Mouse (Mus musculus) midbrain, embryonic 12.5 days (tissue): ENCODE data around the gene Gm4969. TPM values are rescaled to one million over a fixed set of nuclear protein-coding genes. Genes with fewer than 3 reads are reported as not detected.

Experiments used
- ATAC-seq: fragments of 200-750 bp; cut with Nextera tagmentation; 2 replicates; pipeline ENCODE4 v1.8.0; 2017; ENCODE audit warnings: low read depth, moderate TSS enrichment, moderate library complexity; ENCODE audit not compliant: low FRiP score
- H3K27ac ChIP-seq: fragments of 300-500 bp; sonication (generic); replicated peaks from 2 replicates; pipeline ENCODE4 v1.5.1; 2016; ENCODE audit warnings: mild to moderate bottlenecking
- H3K27me3 ChIP-seq: fragments of 300-500 bp; sonication (generic); 2 replicates; pipeline ENCODE4 v1.6.1; 2016; ENCODE audit warnings: mild to moderate bottlenecking
- H3K36me3 ChIP-seq: fragments of 300-500 bp; sonication (generic); 2 replicates; pipeline ENCODE4 v1.6.1; 2016
- H3K4me1 ChIP-seq: fragments of 300-500 bp; sonication (generic); 2 replicates; pipeline ENCODE4 v1.6.1; 2016
- H3K4me2 ChIP-seq: fragments of 300-500 bp; sonication (generic); replicated peaks from 2 replicates; pipeline ENCODE4 v1.6.1; 2016; ENCODE audit warnings: mild to moderate bottlenecking, moderate library complexity
- H3K4me3 ChIP-seq: fragments of 300-500 bp; sonication (generic); 2 replicates; pipeline ENCODE4 v1.5.1; 2016; ENCODE audit warnings: mild to moderate bottlenecking
- H3K9ac ChIP-seq: fragments of 300-500 bp; sonication (generic); replicated peaks from 2 replicates; pipeline ENCODE4 v1.6.1; 2016; ENCODE audit warnings: mild to moderate bottlenecking, moderate library complexity
- H3K9me3 ChIP-seq: fragments of 300-500 bp; sonication (generic); 2 replicates; pipeline ENCODE4 v1.6.1; 2016; ENCODE audit warnings: mild to moderate bottlenecking
- WGBS: fragments of 180-500 bp; shearing (Covaris S2); methylation state at CpG from one replicate; pipeline ENCODE4 v1.1.7; 2016; 5-methylcytosine and 5-hydroxymethylcytosine counted together
- polyA plus RNA-seq: library from polyadenylated mRNA; unstranded; fragments of >200 nt; fragmentation: Nextera tagmentation; extraction: Ambion mirVana; gene quantifications from 2 replicates; pipeline ENCODE4 v1.2.1, GENCODE M21; 2016

Gene Gm4969
- polyA plus RNA-seq, 1 experiment from 2014 or later, result 1.3 TPM

DNA sequence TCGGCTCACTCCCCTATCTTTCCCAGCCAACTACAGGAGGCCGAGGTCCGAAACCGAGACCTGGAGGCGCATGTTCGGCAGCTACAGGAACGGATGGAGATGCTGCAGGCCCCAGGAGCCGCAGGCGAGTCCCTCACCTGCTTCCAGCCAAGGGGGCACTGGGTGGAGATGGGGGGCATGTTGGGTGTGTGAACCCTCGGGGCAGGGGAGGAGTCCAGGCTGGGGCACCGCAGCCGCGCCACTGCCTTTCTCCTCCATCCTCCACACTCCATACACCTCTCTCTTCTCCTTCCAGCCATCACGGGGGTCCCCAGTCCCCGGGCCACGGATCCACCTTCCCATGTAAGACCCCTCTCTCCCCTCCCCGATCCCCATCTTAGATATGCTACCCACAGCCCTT, 26.3 kb downstream of the Gm4969 start:
- no peaks in the 10 kb centered on the region for H3K9me3 ChIP-seq
- H3K4me2 ChIP-seq, result peak overlapping the region; percentile 98
- H3K36me3 ChIP-seq, result peaks cover 36% of the 10 kb centered on the region
- peaks cover 35% of the 10 kb centered on the region for H3K27me3 ChIP-seq
- ATAC-seq, result no peak
- peaks cover 52% of the 10 kb centered on the region for H3K4me1 ChIP-seq
- 18% methylated on average over 13 of the region's 17 CpGs for WGBS
- H3K4me3 ChIP-seq, result peak overlapping the region; percentile 72
- H3K27ac ChIP-seq, result 0 out of 2 replicates have a peak overlapping the region, but pooled peaks have one; percentile 74
- H3K9ac ChIP-seq, result peak overlapping the region; percentile 43; the same call in 1 of the 2 replicates

DNA sequence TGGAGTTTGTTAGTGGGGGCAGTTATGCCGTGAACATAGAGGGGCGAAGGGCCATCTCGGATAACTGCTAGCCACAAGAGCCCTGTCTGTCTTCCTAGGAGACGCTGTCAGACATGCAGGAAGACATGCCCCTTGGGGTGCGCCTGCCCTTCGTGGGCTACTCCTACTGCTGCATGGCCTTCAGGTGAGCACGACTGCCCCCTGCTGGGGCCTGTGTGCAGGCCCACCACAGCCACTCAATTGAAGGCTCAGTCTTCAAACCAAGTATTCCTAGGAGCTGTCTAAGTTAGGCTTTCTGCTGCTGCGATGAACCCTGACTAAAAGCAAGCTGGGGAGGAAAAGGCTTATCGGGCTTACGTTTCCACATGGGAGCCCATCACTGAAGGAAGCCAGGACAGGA, 29.4 kb downstream of the Gm4969 start:
- no peak for ATAC-seq
- Histone ChIP-seq H3K9me3 (no peaks in the 10 kb centered on the region), H3K4me2 (no peak overlapping the region), H3K4me3 (no peak overlapping the region), H3K9ac (no peak overlapping the region), H3K4me1 (peaks cover 45% of the 10 kb centered on the region), H3K36me3 (peaks cover 37% of the 10 kb centered on the region), H3K27ac (no peak overlapping the region), H3K27me3 (peaks cover 30% of the 10 kb centered on the region)
- WGBS, result 39% methylated on average over 10 of the region's 10 CpGs

DNA sequence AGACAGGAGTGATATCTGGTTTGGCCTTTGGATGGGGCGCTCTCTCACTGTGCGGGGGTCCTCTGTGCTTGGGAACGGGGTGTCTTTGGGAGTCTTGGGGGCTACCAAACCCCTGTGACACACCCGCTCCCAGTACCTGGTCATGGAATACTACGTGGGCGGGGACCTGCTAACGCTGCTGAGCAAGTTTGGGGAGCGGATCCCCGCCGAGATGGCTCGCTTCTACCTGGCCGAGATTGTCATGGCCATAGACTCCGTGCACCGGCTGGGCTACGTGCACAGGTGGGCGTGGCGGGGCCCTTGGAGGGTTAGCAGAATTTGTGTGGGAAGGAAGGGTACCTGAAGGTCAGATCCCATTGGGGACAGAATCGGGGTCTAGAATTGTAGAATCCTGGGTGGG, 31.4 kb downstream of the Gm4969 start:
- peaks cover 26% of the 10 kb centered on the region for H3K27me3 ChIP-seq
- peaks cover 56% of the 10 kb centered on the region for H3K36me3 ChIP-seq
- H3K4me2 ChIP-seq, result no peak overlapping the region
- 59% methylated on average over 18 of the region's 18 CpGs for WGBS
- no peak overlapping the region for H3K4me3 ChIP-seq
- no peaks in the 10 kb centered on the region for H3K9me3 ChIP-seq
- H3K4me1 ChIP-seq, result peaks cover 37% of the 10 kb centered on the region
- ATAC-seq, result no peak
- H3K9ac ChIP-seq, result no peak overlapping the region
- no peak overlapping the region for H3K27ac ChIP-seq

DNA sequence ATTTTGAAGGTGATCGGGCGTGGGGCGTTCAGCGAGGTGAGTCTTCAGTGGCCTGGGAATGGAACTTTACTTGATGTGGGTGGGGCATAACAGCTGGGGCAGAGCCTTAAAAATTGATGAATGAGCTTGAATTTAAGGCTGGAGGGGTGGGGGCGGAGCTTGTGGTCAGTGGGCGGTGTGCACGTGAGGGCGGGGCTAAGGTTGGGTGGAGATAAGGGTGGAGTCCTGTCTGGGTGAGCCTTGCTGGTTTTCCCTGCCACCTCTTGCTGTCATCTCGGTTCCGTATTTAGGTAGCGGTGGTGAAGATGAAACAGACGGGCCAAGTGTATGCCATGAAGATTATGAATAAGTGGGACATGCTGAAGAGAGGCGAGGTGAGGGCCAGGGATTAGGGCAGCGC, 32.1 kb downstream of the Gm4969 start:
- Histone ChIP-seq H3K9ac (0 out of 2 replicates have a peak overlapping the region, but pooled peaks have one; percentile 28), H3K4me3 (no peak overlapping the region), H3K4me1 (peaks cover 33% of the 10 kb centered on the region), H3K4me2 (no peak overlapping the region), H3K36me3 (peaks cover 56% of the 10 kb centered on the region), H3K9me3 (no peaks in the 10 kb centered on the region), H3K27ac (no peak overlapping the region), H3K27me3 (peaks cover 19% of the 10 kb centered on the region)
- no peak for ATAC-seq
- 10% methylated on average over 14 of the region's 14 CpGs for WGBS

DNA sequence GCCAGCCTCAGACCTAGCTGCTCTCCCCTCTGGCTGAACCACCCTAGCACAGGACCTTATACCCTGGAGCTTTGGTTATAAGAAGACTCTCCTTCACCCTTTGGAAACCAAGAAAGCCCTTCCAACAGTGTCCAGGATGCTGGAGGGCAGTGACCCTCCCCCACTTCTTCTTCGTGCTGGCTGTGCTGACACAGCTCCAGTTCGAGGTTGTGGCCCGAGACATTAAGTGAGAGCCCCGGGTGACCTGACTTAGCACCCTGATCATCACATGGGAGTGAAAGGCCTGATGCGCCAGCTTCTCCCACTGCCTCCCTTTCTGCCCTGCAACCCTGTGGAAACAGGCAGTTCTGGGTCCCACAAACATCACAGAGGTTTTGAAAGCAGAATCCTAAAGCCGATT, 32.7 kb downstream of the Gm4969 start:
- no peak for ATAC-seq
- H3K27ac ChIP-seq, result no peak overlapping the region

DNA sequence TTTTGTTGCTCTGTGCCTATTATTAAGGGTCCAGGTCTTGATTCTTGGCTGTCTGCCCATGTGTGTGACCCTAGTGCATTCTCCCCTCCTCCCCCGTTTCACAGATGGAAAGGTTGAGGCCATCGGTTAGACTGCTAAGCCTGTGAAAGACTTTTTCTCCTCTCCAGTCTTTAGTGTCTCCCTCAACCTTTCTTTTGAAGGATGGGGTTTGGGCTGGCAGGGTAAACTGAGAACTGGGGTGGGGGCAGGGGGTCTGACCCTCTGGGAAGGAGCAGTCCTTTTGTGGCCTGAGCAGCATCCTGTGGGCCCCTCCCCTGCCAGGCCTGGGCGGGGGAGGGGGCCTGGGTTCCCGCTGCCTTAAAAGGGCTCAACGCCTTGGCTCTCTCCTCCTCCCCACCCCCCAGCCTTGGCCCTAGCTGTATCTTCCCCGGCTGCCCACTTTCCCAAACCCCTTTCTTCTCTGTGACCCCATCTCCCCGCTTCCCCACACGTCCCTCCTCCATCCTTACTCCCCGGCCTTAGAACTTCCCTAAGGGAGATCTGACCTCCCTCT, 33.2 kb downstream of the Gm4969 start:
- Histone ChIP-seq H3K9ac (no peak overlapping the region), H3K4me3 (no peak overlapping the region), H3K4me1 (peaks cover 33% of the 10 kb centered on the region), H3K27ac (no peak overlapping the region), H3K36me3 (peaks cover 57% of the 10 kb centered on the region), H3K27me3 (peaks cover 9% of the 10 kb centered on the region), H3K4me2 (no peak overlapping the region), H3K9me3 (no peaks in the 10 kb centered on the region)
- 24% methylated on average over 9 of the region's 9 CpGs for WGBS
- ATAC-seq, result no peak

More for the DNA sequence above, 32.7 kb downstream of the Gm4969 start:
- Histone ChIP-seq H3K9ac (no peak overlapping the region), H3K4me3 (no peak overlapping the region), H3K9me3 (no peaks in the 10 kb centered on the region), H3K4me1 (peaks cover 33% of the 10 kb centered on the region), H3K36me3 (peaks cover 57% of the 10 kb centered on the region), H3K4me2 (no peak overlapping the region), H3K27me3 (peaks cover 14% of the 10 kb centered on the region)
- 13% methylated on average over 6 of the region's 6 CpGs for WGBS

DNA sequence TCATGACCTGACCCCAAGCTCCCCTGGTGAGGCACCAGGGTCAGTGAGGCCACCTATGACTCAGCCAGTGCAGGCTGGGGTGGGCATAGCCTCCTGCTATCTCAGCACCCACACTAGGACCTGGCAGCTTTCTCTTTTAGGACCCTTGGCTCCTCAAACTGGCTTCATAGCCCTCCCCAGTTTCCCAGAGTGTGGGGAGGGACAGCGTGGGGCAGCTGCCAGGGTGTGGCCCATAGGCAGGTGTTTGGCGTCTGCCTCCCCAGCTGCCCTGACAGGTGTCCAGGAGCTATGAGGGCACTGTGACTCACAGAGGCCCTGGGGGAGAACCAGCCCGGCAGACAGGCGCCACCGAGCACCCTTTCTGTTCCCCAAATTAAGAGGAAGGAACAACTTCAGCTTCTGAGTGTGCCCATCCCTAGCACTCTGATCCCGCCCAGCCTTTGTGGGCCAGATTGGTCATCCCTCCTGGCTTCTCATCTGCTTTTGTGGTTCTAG, 33.8 kb downstream of the Gm4969 start:
- H3K9ac ChIP-seq, result no peak overlapping the region
- 82% methylated on average over 6 of the region's 6 CpGs for WGBS
- no peak for ATAC-seq
- no peak overlapping the region for H3K4me2 ChIP-seq
- H3K36me3 ChIP-seq, result peaks cover 61% of the 10 kb centered on the region
- no peaks in the 10 kb centered on the region for H3K9me3 ChIP-seq
- peaks cover 33% of the 10 kb centered on the region for H3K4me1 ChIP-seq
- no peak overlapping the region for H3K27ac ChIP-seq
- H3K27me3 ChIP-seq, result peaks cover 7% of the 10 kb centered on the region
- no peak overlapping the region for H3K4me3 ChIP-seq

DNA sequence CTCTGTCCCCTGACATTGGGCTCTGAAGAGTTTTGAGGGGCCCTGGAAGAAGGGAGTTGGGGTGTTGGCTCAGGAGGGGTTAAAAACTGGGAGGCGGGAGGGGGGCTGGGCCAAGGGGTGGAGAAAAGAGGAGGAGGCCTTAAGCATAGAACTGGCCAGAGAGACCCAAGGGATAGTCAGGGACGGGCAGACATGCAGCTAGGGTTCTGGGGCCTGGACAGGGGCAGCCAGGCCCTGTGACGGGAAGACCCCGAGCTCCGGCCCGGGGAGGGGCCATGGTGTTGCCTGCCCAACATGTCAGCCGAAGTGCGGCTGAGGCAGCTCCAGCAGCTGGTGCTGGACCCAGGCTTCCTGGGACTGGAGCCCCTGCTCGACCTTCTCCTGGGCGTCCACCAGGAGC, 34.5 kb downstream of the Gm4969 start, which contains the start of gene Dmpk:
Gene Dmpk (plus strand): TSS at position 149 of the 400 bp plus-strand sequence.
- Histone ChIP-seq H3K4me3 (no peak within 1 kb of the TSS), H3K27me3 (peaks cover 7% of the 10 kb centered on the region), H3K4me2 (no peak within 1 kb of the TSS), H3K9me3 (no peaks in the 10 kb centered on the region), H3K9ac (no peak within 1 kb of the TSS), H3K27ac (no peak within 1 kb of the TSS), H3K36me3 (peaks cover 67% of the 10 kb centered on the region), H3K4me1 (peaks cover 33% of the 10 kb centered on the region)
- WGBS, result 46% methylated on average over 10 of the region's 10 CpGs
- no peak for ATAC-seq

DNA sequence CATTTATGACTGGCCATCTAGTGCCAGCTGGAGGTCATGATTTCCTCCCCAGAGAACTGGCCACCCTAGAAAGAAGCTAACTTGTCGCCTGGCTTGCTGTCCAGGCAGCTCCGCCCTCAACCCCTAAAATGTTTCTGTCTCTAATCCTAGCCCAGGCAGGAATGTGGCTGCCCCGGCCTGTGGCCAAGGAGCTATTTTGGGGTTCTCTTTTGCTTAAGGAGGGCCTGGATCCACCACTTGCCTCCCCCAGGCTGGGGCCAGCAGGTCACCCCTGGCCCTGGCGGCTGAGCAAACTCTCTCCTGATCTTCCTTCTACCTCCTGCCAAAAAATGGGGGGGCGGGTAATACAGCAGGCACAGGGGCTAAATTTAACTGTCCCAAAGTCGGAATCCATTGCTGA, 35.1 kb downstream of the Gm4969 start:
- Histone ChIP-seq H3K4me2 (no peak overlapping the region), H3K4me3 (no peak overlapping the region), H3K27me3 (peaks cover 7% of the 10 kb centered on the region), H3K4me1 (peaks cover 33% of the 10 kb centered on the region), H3K36me3 (peaks cover 69% of the 10 kb centered on the region), H3K27ac (no peak overlapping the region), H3K9ac (no peak overlapping the region), H3K9me3 (no peaks in the 10 kb centered on the region)
- ATAC-seq, result no peak
- WGBS, result 62% methylated on average over 6 of the region's 6 CpGs

DNA sequence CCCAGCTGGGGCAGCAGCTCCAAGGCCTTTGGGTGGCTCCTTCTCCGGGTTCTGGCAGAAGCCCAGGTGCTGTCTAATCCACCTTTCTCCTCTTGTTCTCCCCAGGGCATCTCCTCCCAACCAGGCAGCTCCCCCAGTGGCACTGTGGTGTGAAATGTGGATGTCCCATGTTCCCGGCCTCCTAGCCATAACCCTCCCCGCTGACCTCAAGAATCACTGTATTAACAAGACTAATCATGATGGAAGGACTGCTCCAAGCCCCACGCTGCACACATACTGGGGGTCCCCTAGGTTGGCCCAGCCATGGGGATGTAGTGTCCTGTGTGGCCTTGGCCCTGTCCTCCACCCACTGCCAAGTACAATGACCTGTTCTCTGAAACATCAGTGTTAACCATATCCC, 36.0 kb downstream of the Gm4969 start:
- ATAC-seq, result no peak
- Histone ChIP-seq H3K4me1 (peaks cover 42% of the 10 kb centered on the region), H3K4me2 (no peak overlapping the region), H3K36me3 (peaks cover 65% of the 10 kb centered on the region), H3K4me3 (no peak overlapping the region), H3K27ac (no peak overlapping the region), H3K9ac (no peak overlapping the region), H3K9me3 (no peaks in the 10 kb centered on the region), H3K27me3 (peaks cover 7% of the 10 kb centered on the region)
- WGBS, result 81% methylated on average over 4 of the region's 4 CpGs

DNA sequence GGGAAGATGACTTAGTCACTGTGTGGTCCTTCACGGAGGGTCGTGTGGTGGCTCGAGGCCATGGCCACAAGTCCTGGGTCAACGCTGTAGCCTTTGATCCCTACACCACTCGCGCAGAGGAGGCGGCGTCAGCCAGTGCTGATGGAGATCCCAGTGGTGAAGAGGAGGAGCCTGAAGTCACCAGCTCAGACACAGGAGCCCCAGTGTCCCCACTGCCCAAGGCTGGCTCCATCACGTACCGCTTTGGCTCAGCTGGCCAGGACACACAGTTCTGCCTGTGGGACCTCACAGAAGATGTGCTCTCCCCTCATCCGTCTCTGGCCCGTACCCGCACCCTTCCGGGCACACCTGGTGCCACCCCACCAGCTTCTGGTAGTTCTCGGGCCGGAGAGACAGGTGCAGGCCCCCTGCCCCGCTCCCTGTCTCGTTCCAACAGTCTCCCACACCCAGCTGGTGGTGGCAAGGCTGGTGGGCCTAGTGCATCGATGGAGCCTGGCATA, 37.7 kb downstream of the Gm4969 start:
- no peak overlapping the region for H3K27ac ChIP-seq
- no peak overlapping the region for H3K9ac ChIP-seq
- peaks cover 7% of the 10 kb centered on the region for H3K27me3 ChIP-seq
- ATAC-seq, result no peak
- no peak overlapping the region for H3K4me2 ChIP-seq
- H3K4me1 ChIP-seq, result peaks cover 42% of the 10 kb centered on the region
- H3K4me3 ChIP-seq, result no peak overlapping the region
- 92% methylated on average over 19 of the region's 19 CpGs for WGBS
- H3K9me3 ChIP-seq, result no peaks in the 10 kb centered on the region
- peaks cover 64% of the 10 kb centered on the region for H3K36me3 ChIP-seq

DNA sequence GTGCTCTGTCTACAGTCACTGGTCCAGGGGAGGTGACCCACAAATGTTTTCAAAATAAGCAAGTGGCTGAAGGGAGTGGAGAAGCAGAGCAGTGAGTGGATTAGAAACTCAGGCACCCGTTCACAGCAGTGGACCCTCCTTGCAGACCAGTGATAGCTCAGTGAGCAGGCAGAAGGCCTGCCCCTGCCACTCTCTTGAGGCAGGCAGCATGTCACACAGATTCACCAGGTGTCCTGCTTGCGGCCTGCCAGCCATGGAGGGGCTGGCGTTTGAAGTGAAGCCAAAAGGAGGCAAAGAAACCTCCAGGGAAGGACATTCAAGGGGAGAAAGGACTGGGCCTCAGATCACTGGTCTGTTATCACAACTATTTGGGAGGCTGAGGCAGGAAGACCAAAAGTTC, 39.4 kb downstream of the Gm4969 start:
- Histone ChIP-seq H3K9me3 (no peaks in the 10 kb centered on the region), H3K27ac (no peak overlapping the region), H3K4me1 (peaks cover 29% of the 10 kb centered on the region), H3K4me2 (no peak overlapping the region), H3K4me3 (no peak overlapping the region), H3K9ac (no peak overlapping the region), H3K36me3 (peaks cover 62% of the 10 kb centered on the region), H3K27me3 (no peaks in the 10 kb centered on the region)
- ATAC-seq, result no peak
- WGBS, result 84% methylated on average over 3 of the region's 3 CpGs
